Mouse (Mus musculus): ENCODE data around the gene Prdm16.

GRCm38 (mm10) chr4:154335761-154336160 lies 300.9 kb downstream of the Prdm16 start, which contains the start of gene B230104I21Rik:
- TF ChIP-seq CTCF (IDR thresholded peaks at IDR 0.05; ENCODE audit: low read depth, low read length): no peak
- no peak for TF ChIP-seq POLR2A (IDR thresholded peaks at IDR 0.05; ENCODE audit: borderline replicate concordance, low read depth, low read length)

Data from bone marrow macrophage, adult 2 months (primary cell).